Mouse (Mus musculus) E14TG2a.4 (cell line): Measurements from ENCODE around the gene Acox2.

Experiments used
- CTCF ChIP-seq: conservative IDR thresholded peaks from 2 replicates; pipeline ENCODE4 v1.5.1; 2014; ENCODE audit warnings: low read length
- NANOG ChIP-seq: IDR thresholded peaks from 2 replicates; pipeline ENCODE4 v1.6.1; 2014; ENCODE audit warnings: borderline replicate concordance, low read length, mixed read lengths
- POU5F1 ChIP-seq: IDR thresholded peaks from 2 replicates; pipeline ENCODE4 v1.6.1; 2014; ENCODE audit warnings: low read length, borderline replicate concordance

DNA sequence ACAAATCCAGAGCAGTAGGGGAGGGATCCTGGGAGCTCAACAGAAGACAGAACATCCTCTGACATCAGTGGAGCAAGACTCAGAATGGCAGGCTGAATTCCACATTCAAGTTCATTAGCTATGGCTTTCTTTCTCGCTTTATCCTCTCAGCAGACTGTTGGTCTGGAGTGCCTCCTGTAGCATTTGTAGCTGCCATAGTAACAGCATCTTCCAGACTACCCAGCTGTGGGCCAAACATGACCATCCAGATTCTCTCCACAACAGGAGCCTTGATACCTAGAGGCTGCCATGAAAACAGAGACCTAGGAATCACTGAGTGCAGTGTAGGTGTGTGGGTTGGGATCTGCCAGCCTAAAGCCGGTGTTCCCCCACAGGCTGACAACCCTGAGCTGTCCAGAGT, 49.3 kb downstream of the Acox2 start:
- TF ChIP-seq NANOG: no peak
- no peak for TF ChIP-seq CTCF
- no peak for TF ChIP-seq POU5F1
